Mouse (Mus musculus) cerebellum, adult 9-11 months (tissue): ENCODE measurements around the gene Ankle2.

Source experiments
- DNase-seq: peaks from one replicate; pipeline ENCODE4 v3.0.0; 2022

Gene Ankle2

DNA sequence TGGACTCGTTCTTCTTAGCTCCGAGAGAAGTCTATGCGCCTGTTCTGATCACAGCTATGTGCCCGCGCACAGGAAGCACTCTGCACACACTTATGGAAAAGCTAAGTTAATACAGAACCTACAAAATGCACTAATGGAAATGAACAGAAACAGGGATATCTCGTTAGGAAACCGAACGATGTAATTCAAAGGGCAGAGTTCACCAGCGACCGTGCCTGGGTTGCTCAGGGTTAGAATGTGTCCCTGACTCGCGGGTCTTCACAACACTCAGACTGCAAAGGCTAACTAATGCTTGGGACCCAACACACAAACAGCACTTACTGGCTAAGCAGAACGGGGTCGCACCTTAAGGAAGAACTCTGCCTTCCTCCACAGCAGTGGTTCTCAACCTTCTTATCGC, 54.4 kb downstream of the Ankle2 start:
- DNase-seq, result no peak

- peak; percentile 84 for DNase-seq
Observed at GRCm38 (mm10) chr5:110285770-110286445, 55.1 kb downstream of the Ankle2 start, which contains the start of the genes Pxmp2 and Pole. TSS of gene Pxmp2 (minus strand) at chr5:110286186. TSS of gene Pole (plus strand) at chr5:110286306.

- DNase-seq, result no peak
Observed at GRCm38 (mm10) chr5:110286446-110287083, 55.8 kb downstream of the Ankle2 start.

GRCm38 (mm10) chr5:110287084-110287475, 56.3 kb downstream of the Ankle2 start:
- DNase-seq, result no peak

GRCm38 (mm10) chr5:110291649-110292048, 60.8 kb downstream of the Ankle2 start:
- no peak for DNase-seq

GRCm38 (mm10) chr5:110296637-110297036, 65.8 kb downstream of the Ankle2 start:
- no peak for DNase-seq

GRCm38 (mm10) chr5:110300591-110300990, 69.8 kb downstream of the Ankle2 start:
- no peak for DNase-seq
